Comparison of ENCODE assay signal across 12 mouse cellular contexts in the genomic region with DNA sequence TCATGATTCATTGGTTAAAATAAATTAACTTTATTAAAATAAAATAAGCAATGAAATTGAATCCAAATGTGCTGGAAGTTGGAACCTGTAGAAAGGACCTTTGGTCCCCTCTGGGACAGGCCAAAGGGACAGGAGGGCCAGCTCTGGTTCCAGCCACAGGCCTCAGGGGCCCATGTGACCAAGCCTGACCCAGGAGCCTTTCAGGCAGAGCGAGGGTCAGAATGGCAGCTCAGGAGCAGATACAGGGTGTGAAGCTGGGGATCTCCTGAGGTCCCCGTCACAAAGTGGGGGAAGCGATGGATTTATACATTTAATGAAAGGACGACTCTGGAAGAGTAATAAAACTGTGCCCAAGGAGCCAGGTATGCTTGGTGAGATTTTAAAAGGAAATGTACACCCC.
"Had no signal": no experiment of that assay in that cellular context is flagged by ENCODE, and none has a peak within 500 bp of the region (broad histone marks: within the 10 kb centered on the region; RNA-seq: fewer than 3 reads in every experiment).

No protein-coding gene starts in this region.

- H3K4me1 ChIP-seq: liver, embryonic 15.5 days had no signal

- H3K27ac ChIP-seq: intestine, embryonic 15.5 days; liver, embryonic 15.5 days; midbrain, embryonic 13.5 days; neural tube, embryonic 13.5 days had no signal

- H3K9ac ChIP-seq: intestine, embryonic 15.5 days; liver, embryonic 15.5 days; midbrain, embryonic 13.5 days; neural tube, embryonic 13.5 days had no signal

- H3K4me2 ChIP-seq: intestine, embryonic 15.5 days; liver, embryonic 11.5 days; liver, embryonic 15.5 days had no signal

- H3K36me3 ChIP-seq: intestine, embryonic 15.5 days; liver, embryonic 15.5 days; midbrain, embryonic 13.5 days; neural tube, embryonic 13.5 days had no signal

- H3K9me3 ChIP-seq: intestine, embryonic 15.5 days; liver, embryonic 15.5 days; midbrain, embryonic 13.5 days; neural tube, embryonic 13.5 days had no signal

- H3K4me3 ChIP-seq: intestine, embryonic 15.5 days; liver, embryonic 15.5 days; midbrain, embryonic 13.5 days; neural tube, embryonic 13.5 days had no signal

- H3K27me3 ChIP-seq: intestine, embryonic 15.5 days had no signal

- ATAC-seq: intestine, embryonic 15.5 days; lung, postnatal 0 days; midbrain, embryonic 13.5 days had no signal

- DNase-seq: kidney, adult 18-20 months; kidney, postnatal 25 days; layer of hippocampus, postnatal 36 days; lung, adult 2 months; right cerebral cortex, postnatal 14 days; thymus, postnatal 4 days had no signal
